Mouse (Mus musculus): Measurements from ENCODE around the gene 3830406C13Rik. TPM values are rescaled to one million over a fixed set of nuclear protein-coding genes. Genes with fewer than 3 reads are reported as not detected.

The 3830406C13Rik gene
- polyA plus RNA-seq, 1 experiment from 2014 or later, result 49.6 TPM

GRCm38 (mm10) chr14:12345241-12345921, 61.4 kb downstream of the 3830406C13Rik start:
- under 1% methylated on average over 40 of the region's 40 CpGs for WGBS
- peak overlapping the region; percentile 40 for H3K4me2 ChIP-seq (replicated peaks)
- H3K4me1 ChIP-seq (replicated peaks), result peaks cover 16% of the 10 kb centered on the region
- peaks cover 93% of the 10 kb centered on the region for H3K27me3 ChIP-seq (replicated peaks)
- no peak for ATAC-seq
- no peaks in the 10 kb centered on the region for H3K36me3 ChIP-seq
- no peak overlapping the region for H3K27ac ChIP-seq
- 0 out of 2 replicates have a peak overlapping the region, but pooled peaks have one; percentile 11 for H3K4me3 ChIP-seq (replicated peaks)
- H3K9me3 ChIP-seq, result no peaks in the 10 kb centered on the region
- no peak overlapping the region for H3K9ac ChIP-seq

DNA sequence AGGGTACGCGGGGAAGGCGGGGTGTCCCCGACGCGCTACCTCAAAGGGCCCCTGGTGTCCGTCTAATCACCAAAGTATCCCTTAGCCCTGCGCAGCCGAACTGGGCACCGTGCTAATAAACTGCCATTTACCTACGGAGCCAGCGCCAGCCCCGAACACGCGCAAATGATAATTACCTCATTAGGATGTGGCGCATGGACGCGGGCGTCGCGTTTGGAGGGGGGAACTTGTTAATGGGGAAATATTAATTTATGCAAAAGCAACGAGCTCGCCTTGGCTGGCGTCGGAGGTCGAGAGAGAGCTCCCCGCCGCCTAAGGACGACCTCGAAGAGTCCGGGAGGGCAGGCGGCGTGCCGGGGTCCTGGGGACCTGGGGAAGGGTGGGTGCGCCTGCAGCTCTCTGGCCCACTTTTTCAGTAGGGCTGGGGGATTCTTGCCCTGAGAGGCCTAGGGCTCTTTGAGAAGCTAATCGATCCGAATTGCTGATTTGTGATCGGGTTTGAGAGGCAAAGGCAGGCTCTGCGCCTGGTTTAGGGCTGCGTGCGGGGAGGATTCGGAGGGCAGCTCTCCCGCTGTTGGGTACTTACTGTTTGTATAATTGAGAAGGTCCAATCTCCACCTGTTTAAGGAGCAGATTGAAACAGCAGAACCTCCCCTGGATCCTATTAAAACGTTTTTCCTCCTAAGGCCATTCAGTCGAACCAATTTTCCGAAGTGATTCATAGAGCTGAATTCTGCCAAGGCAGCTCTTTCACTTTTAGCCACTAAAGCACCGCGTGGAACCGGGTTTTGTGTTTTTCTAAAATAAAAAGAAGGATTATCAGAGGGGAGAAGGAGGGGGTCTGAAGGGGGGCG, 62.3 kb downstream of the 3830406C13Rik start:
- H3K4me3 ChIP-seq (replicated peaks), result peak overlapping the region; percentile 9; the same call in 1 of the 2 replicates

GRCm38 (mm10) chr14:12346865-12347600, 63.1 kb downstream of the 3830406C13Rik start:
- ATAC-seq, result no peak
- peaks cover 91% of the 10 kb centered on the region for H3K27me3 ChIP-seq (replicated peaks)
- H3K4me1 ChIP-seq (replicated peaks), result peaks cover 12% of the 10 kb centered on the region
- no peak overlapping the region for H3K27ac ChIP-seq
- peak overlapping the region; percentile 9; the same call in 1 of the 2 replicates for H3K4me3 ChIP-seq (replicated peaks)
- no peaks in the 10 kb centered on the region for H3K9me3 ChIP-seq
- no peaks in the 10 kb centered on the region for H3K36me3 ChIP-seq
- peak overlapping the region; percentile 40 for H3K4me2 ChIP-seq (replicated peaks)
- 1% methylated on average over 26 of the region's 26 CpGs for WGBS
- H3K9ac ChIP-seq, result no peak overlapping the region

More for the DNA sequence above, 62.3 kb downstream of the 3830406C13Rik start:
- H3K4me1 ChIP-seq (replicated peaks), result peaks cover 15% of the 10 kb centered on the region
- ATAC-seq, result no peak
- no peaks in the 10 kb centered on the region for H3K9me3 ChIP-seq
- H3K27me3 ChIP-seq (replicated peaks), result peaks cover 93% of the 10 kb centered on the region
- no peak overlapping the region for H3K27ac ChIP-seq
- no peaks in the 10 kb centered on the region for H3K36me3 ChIP-seq
- H3K4me2 ChIP-seq (replicated peaks), result peak overlapping the region; percentile 40
- under 1% methylated on average over 50 of the region's 50 CpGs for WGBS
- H3K9ac ChIP-seq, result no peak overlapping the region

GRCm38 (mm10) chr14:12348089-12348488, 64.1 kb downstream of the 3830406C13Rik start, which contains the start of gene Fezf2:
Gene Fezf2, minus strand, starts transcription at chr14:12348189.
- ATAC-seq, result no peak
- WGBS, result 5% methylated on average over 2 of the region's 2 CpGs

DNA sequence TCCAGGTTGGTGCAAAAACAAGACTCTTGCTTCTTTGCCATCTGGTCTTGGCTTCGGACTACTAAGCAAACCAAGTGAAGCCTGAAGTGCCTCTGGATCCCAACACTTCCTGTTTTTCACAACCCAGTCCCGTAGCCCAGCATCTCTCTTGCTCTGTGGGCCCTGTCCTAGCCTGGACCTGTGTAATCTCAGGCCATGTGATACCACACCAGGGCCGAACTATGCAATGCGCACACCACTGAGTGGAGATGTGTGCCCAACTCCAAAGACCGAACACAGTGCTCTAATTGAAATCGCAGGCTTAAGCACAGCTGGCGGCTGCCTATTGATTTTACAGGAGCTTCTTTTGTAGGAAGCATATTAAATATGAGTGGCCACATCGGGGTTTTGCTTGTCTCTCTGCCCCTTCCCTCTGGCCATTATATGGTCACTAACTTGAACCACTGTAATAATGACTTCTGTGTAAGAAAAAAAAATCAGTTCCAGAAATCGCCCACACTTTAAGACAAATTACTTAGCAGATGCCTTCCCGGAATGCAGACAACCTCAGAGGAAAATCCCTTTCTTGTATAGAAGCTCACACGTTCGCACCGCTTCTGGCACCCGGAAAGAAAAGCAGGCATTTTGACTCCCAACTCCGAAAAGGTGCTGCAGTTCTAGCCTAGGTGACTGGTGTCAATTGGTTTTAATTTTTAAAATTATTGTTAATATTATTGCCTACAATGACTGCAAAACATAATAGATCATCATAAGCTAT, 65.5 kb downstream of the 3830406C13Rik start:
- peaks cover 87% of the 10 kb centered on the region for H3K27me3 ChIP-seq (replicated peaks)
- H3K27ac ChIP-seq, result no peak overlapping the region
- WGBS, result 8% methylated on average over 15 of the region's 15 CpGs
- H3K4me2 ChIP-seq (replicated peaks), result no peak overlapping the region
- peaks cover 12% of the 10 kb centered on the region for H3K4me1 ChIP-seq (replicated peaks)
- H3K9ac ChIP-seq, result no peak overlapping the region
- H3K36me3 ChIP-seq, result no peaks in the 10 kb centered on the region
- H3K4me3 ChIP-seq (replicated peaks), result no peak overlapping the region
- no peak for ATAC-seq
- H3K9me3 ChIP-seq, result no peaks in the 10 kb centered on the region

More at GRCm38 (mm10) chr14:12348089-12348488, 64.1 kb downstream of the 3830406C13Rik start, which contains the start of gene Fezf2:
- no peaks in the 10 kb centered on the region for H3K9me3 ChIP-seq
- no peak within 1 kb of the TSS for H3K4me3 ChIP-seq (replicated peaks)
- no peaks in the 10 kb centered on the region for H3K36me3 ChIP-seq
- no peak within 1 kb of the TSS for H3K9ac ChIP-seq
- H3K27me3 ChIP-seq (replicated peaks), result peaks cover 88% of the 10 kb centered on the region
- H3K27ac ChIP-seq, result no peak within 1 kb of the TSS
- peaks cover 12% of the 10 kb centered on the region for H3K4me1 ChIP-seq (replicated peaks)
- H3K4me2 ChIP-seq (replicated peaks), result no peak within 1 kb of the TSS

- WGBS, result 10% methylated on average over 16 of the region's 16 CpGs
- no peak for ATAC-seq
- H3K9me3 ChIP-seq, result no peaks in the 10 kb centered on the region
- no peak overlapping the region for H3K4me3 ChIP-seq (replicated peaks)
- peaks cover 80% of the 10 kb centered on the region for H3K27me3 ChIP-seq (replicated peaks)
- H3K36me3 ChIP-seq, result no peaks in the 10 kb centered on the region
- H3K9ac ChIP-seq, result no peak overlapping the region
- H3K4me1 ChIP-seq (replicated peaks), result peaks cover 9% of the 10 kb centered on the region
- no peak overlapping the region for H3K27ac ChIP-seq
- no peak overlapping the region for H3K4me2 ChIP-seq (replicated peaks)
These were observed 66.4 kb downstream of the 3830406C13Rik start for GRCm38 (mm10) chr14:12350271-12350916.

Other genes starting within 250 kb of the 3830406C13Rik start
- 0.11 and 0.19 TPM in 2 replicates for gene Gm49355, start 197 bp upstream of the 3830406C13Rik start, polyA plus RNA-seq (2015; fragmentation: Nextera tagmentation; extraction: Ambion mirVana)
- gene Fezf2, start 64.0 kb downstream of the 3830406C13Rik start, polyA plus RNA-seq (2015; fragmentation: Nextera tagmentation; extraction: Ambion mirVana), result not detected in 2 replicates